Mouse (Mus musculus): Measurements from ENCODE around the gene Zmym2.

The Zmym2 gene

GRCm38 (mm10) chr14:56935481-56935880, 49.0 kb downstream of the Zmym2 start:
- no peak for DNase-seq

- DNase-seq = no peak
Observed at GRCm38 (mm10) chr14:56939903-56940302, 53.5 kb downstream of the Zmym2 start.

GRCm38 (mm10) chr14:56952928-56953327, 66.5 kb downstream of the Zmym2 start:
- DNase-seq = no peak

GRCm38 (mm10) chr14:56954393-56954792, 67.9 kb downstream of the Zmym2 start:
- DNase-seq = no peak

- peak in 1 of 2 experiments; percentile 13 for DNase-seq
Observed at GRCm38 (mm10) chr14:56963969-56964734, 77.7 kb downstream of the Zmym2 start.

- no peak for DNase-seq
Observed at GRCm38 (mm10) chr14:56969653-56970052, 83.2 kb downstream of the Zmym2 start.

- no peak for DNase-seq
Observed at GRCm38 (mm10) chr14:56970160-56970559, 83.7 kb downstream of the Zmym2 start.

- DNase-seq = no peak
Observed at GRCm38 (mm10) chr14:56978045-56978655, 91.7 kb downstream of the Zmym2 start.

- DNase-seq = no peak
Observed at GRCm38 (mm10) chr14:56988621-56989020, 102.2 kb downstream of the Zmym2 start.

Data from lung, adult 18-20 months (tissue).